Comparison of ENCODE assay signal across 18 mouse cellular contexts in the genomic region with DNA sequence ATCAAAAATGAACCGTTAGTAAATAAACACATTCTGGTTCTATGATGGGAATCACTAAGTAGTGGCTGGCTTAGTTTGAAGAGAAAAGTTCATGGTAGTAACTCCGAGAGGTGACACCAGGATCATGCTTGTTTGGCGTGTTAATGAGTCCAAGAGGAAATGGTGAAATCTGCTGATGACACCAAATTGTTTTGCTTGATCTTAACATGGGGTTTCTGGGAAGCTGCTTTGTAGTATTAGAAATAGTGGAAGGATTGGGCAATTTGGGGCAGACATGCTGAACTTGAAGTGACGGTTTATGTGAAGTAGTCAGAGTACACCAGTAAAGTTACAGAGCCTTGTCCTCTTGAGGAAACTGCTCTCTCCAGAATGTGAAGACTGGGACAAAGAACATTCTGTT. TPM values are rescaled to one million over a fixed set of nuclear protein-coding genes. Genes with fewer than 3 reads are reported as not detected.
DNase-seq lines count a peak whose midpoint lies in the region; ATAC-seq and TF ChIP-seq lines count a peak whose summit lies in the region.
"Had no signal": no experiment of that assay in that cellular context is flagged by ENCODE, and none has a peak within 500 bp of the region (broad histone marks: within the 10 kb centered on the region; RNA-seq: fewer than 3 reads in every experiment).

No protein-coding gene starts in this region.

- no peaks in the 10 kb centered on the region for H3K36me3 ChIP-seq in liver, postnatal 0 days (replicated peaks; ENCODE audit: insufficient read depth, low read length)
- H3K36me3 ChIP-seq in liver, embryonic 12.5 days, result no peaks in the 10 kb centered on the region
- no peaks in the 10 kb centered on the region for H3K36me3 ChIP-seq in kidney, embryonic 15.5 days
- H3K36me3 ChIP-seq in macrophage (ENCODE audit: inconsistent target), result no peaks in the 10 kb centered on the region
- H3K36me3 ChIP-seq: hindbrain, embryonic 12.5 days; limb, embryonic 13.5 days had no signal

- peak; percentile 83 for TF ChIP-seq EP300 in liver, postnatal 0 days (IDR thresholded peaks at IDR 0.05; ENCODE audit: low read depth)

- peaks cover 32% of the 10 kb centered on the region for H3K4me1 ChIP-seq in liver, postnatal 0 days (ENCODE audit: insufficient read depth)
- peaks cover 31% of the 10 kb centered on the region for H3K4me1 ChIP-seq in liver, embryonic 12.5 days
- H3K4me1 ChIP-seq in kidney, embryonic 15.5 days, result peaks cover 47% of the 10 kb centered on the region

- H3K27ac ChIP-seq in liver, postnatal 0 days (ENCODE audit: low read depth), result peak overlapping the region; percentile 56
- H3K27ac ChIP-seq in liver, embryonic 12.5 days, result no peak overlapping the region
- H3K27ac ChIP-seq in kidney, embryonic 15.5 days, result peak overlapping the region; percentile 89
- H3K27ac ChIP-seq in macrophage, result peak overlapping the region; percentile 16
- H3K27ac ChIP-seq: hindbrain, embryonic 12.5 days had no signal

- no peak overlapping the region for H3K9ac ChIP-seq in liver, postnatal 0 days (replicated peaks)
- H3K9ac ChIP-seq in liver, embryonic 12.5 days, result no peak overlapping the region
- H3K9ac ChIP-seq in kidney, embryonic 15.5 days, result no peak overlapping the region
- H3K9ac ChIP-seq: hindbrain, embryonic 12.5 days; limb, embryonic 13.5 days had no signal

- WGBS in liver, postnatal 0 days (ENCODE audit: insufficient replicate concordance), result 42% methylated on average over 4 of the region's 4 CpGs
- 71% methylated on average over 4 of the region's 4 CpGs for whole genome bisulfite sequencing in liver, embryonic 12.5 days (ENCODE audit: insufficient replicate concordance)
- WGBS in kidney, embryonic 15.5 days, result 59% methylated on average over 4 of the region's 4 CpGs
- WGBS in macrophage (ENCODE audit: missing documents), result 28% methylated on average over 4 of the region's 4 CpGs

- peak; percentile 56 for ATAC-seq in liver, postnatal 0 days
- ATAC-seq in liver, embryonic 12.5 days, result no peak
- ATAC-seq in kidney, embryonic 15.5 days (replicated peaks; ENCODE audit: low FRiP score), result no peak
- ATAC-seq: CD4-positive, CD25-positive, alpha-beta regulatory T cell, adult 4 months; inflammation-experienced regulatory T-cells, adult 6 months; midbrain, embryonic 16.5 days had no signal

- H3K9me3 ChIP-seq in liver, postnatal 0 days (ENCODE audit: low read length), result no peaks in the 10 kb centered on the region
- H3K9me3 ChIP-seq in liver, embryonic 12.5 days (replicated peaks), result no peaks in the 10 kb centered on the region
- H3K9me3 ChIP-seq in kidney, embryonic 15.5 days (replicated peaks), result no peaks in the 10 kb centered on the region
- H3K9me3 ChIP-seq: G1E; hindbrain, embryonic 12.5 days; limb, embryonic 13.5 days had no signal

- no peak overlapping the region; the same call in 1 of the 2 replicates for H3K4me2 ChIP-seq in liver, postnatal 0 days (ENCODE audit: low read depth, low read length)
- H3K4me2 ChIP-seq in liver, embryonic 12.5 days, result no peak overlapping the region
- no peak overlapping the region for H3K4me2 ChIP-seq in kidney, embryonic 15.5 days
- H3K4me2 ChIP-seq: hindbrain, embryonic 12.5 days; limb, embryonic 13.5 days had no signal

- no peaks in the 10 kb centered on the region for H3K79me2 ChIP-seq in macrophage (ENCODE audit: inconsistent target)

- H3K27me3 ChIP-seq in liver, postnatal 0 days (ENCODE audit: insufficient read depth, low read length), result no peaks in the 10 kb centered on the region
- no peaks in the 10 kb centered on the region for H3K27me3 ChIP-seq in liver, embryonic 12.5 days (replicated peaks)
- no peaks in the 10 kb centered on the region for H3K27me3 ChIP-seq in kidney, embryonic 15.5 days
- H3K27me3 ChIP-seq: hindbrain, embryonic 12.5 days; limb, embryonic 13.5 days had no signal

- no peak for DNase-seq in liver, postnatal 0 days
- DNase-seq in fat pad, adult 2 months (ENCODE audit: extremely low read depth, low read depth, low spot score), result peak; percentile 81
- no peak for DNase-seq in testis, postnatal 10 days (ENCODE audit: low spot score)
- no peak for DNase-seq in spleen, postnatal 10 days (ENCODE audit: low spot score in 2 of 2)
- no peak for DNase-seq in cerebellum, adult 11-12 months
- DNase-seq: cerebellum, adult 2 months; right cerebral cortex, adult 18-20 months; thymus, adult 2 months had no signal

- no peak overlapping the region for H3K4me3 ChIP-seq in liver, postnatal 0 days (ENCODE audit: low read depth, low read length)
- no peak overlapping the region for H3K4me3 ChIP-seq in liver, embryonic 12.5 days
- no peak overlapping the region for H3K4me3 ChIP-seq in kidney, embryonic 15.5 days (replicated peaks)
- H3K4me3 ChIP-seq in macrophage (ENCODE audit: inconsistent target), result no peak overlapping the region
- H3K4me3 ChIP-seq: erythroblast, embryonic 14.5 days; hindbrain, embryonic 12.5 days; limb, embryonic 13.5 days had no signal

- TF ChIP-seq CTCF in liver, postnatal 0 days (IDR thresholded peaks at IDR 0.05; ENCODE audit: low read depth), result no peak

RNA-seq across cellular contexts. Expression of a gene that starts 59.1 kb away (rescaled TPM):
- polyA plus RNA-seq in liver, postnatal 0 days (2015; fragmentation: Nextera tagmentation; extraction: Ambion mirVana), result 2.5 TPM in 2 replicates
- 5.3 and 7.5 TPM in 2 replicates for polyA plus RNA-seq in liver, embryonic 12.5 days (2016; fragmentation: Nextera tagmentation; extraction: Ambion mirVana)
- polyA plus RNA-seq in kidney, embryonic 15.5 days (2015; fragmentation: Nextera tagmentation; extraction: Ambion mirVana), result 7.8 and 8.2 TPM in 2 replicates
- total RNA-seq in macrophage (2018; cell fraction: chromatin; rRNA removed), result 10 to 100 TPM in 7 of 26 experiments, 1 to 10 TPM in 19; 3.4 to 17.9 (median 8.8) TPM
- total RNA-seq in macrophage (2018; cell fraction: cytosol; rRNA removed), result 1 to 10 TPM in 8 of 26 experiments, under 1 TPM in 18; 0.53 to 1.6 (median 0.82) TPM
- total RNA-seq in macrophage (2018; cell fraction: nucleus; rRNA removed), result 10 to 100 TPM in 2 of 26 experiments, 1 to 10 TPM in 24; 1.2 to 23.8 (median 4.2) TPM
- 0.41 to 1.3 TPM (median 1.3 TPM) in 3 replicates for polyA plus RNA-seq in macrophage (2018)
